Mouse (Mus musculus) thymus, adult 2 months (tissue): Measurements from ENCODE around the gene Serpinb3b.
"Not testable (repeated sequence)": the region's sequence is repeated elsewhere in the genome, so short reads cannot be mapped to it uniquely, and the experiment has no call there.

Experiments
- CTCF ChIP-seq: fragments of 200-500 bp; IDR thresholded peaks from 2 replicates; pipeline ENCODE4 v1.5.1; 2012; ENCODE audit warnings: mild to moderate bottlenecking, control low read depth, low read length, moderate library complexity, borderline replicate concordance; ENCODE audit not compliant: control insufficient read depth, poor library complexity, insufficient read depth; ENCODE audit errors: extremely low read depth
- POLR2A ChIP-seq: fragments of 200-500 bp; IDR thresholded peaks from 2 replicates; pipeline ENCODE4 v1.6.1; 2012; ENCODE audit warnings: mild to moderate bottlenecking, low read length, control low read depth, moderate library complexity; ENCODE audit not compliant: control insufficient read depth, poor library complexity, insufficient read depth; ENCODE audit errors: extremely low read depth

GRCm38 (mm10) chr1:107278261-107278660 lies at the start of gene Serpinb3b, which contains the start of gene Serpinb3c:
- not testable (repeated sequence) for TF ChIP-seq CTCF, POLR2A
